Mouse (Mus musculus) brain, embryonic 14.5 days (tissue): Measurements from ENCODE around the gene Atp8b4.

ENCODE experiments used
- CTCF ChIP-seq: fragments of 200-500 bp; IDR thresholded peaks from 2 replicates; pipeline ENCODE4 v1.5.1; 2012; ENCODE audit warnings: inconsistent platforms, mild to moderate bottlenecking, moderate library complexity, borderline replicate concordance; ENCODE audit not compliant: insufficient read depth, insufficient read length; ENCODE audit errors: extremely low read depth
- POLR2A ChIP-seq: fragments of 200-500 bp; IDR thresholded peaks from 2 replicates; pipeline ENCODE4 v1.6.1; 2012; ENCODE audit warnings: mild to moderate bottlenecking, inconsistent platforms, borderline replicate concordance; ENCODE audit not compliant: poor library complexity, insufficient read depth, insufficient read length, severe bottlenecking; ENCODE audit errors: extremely low read depth

DNA sequence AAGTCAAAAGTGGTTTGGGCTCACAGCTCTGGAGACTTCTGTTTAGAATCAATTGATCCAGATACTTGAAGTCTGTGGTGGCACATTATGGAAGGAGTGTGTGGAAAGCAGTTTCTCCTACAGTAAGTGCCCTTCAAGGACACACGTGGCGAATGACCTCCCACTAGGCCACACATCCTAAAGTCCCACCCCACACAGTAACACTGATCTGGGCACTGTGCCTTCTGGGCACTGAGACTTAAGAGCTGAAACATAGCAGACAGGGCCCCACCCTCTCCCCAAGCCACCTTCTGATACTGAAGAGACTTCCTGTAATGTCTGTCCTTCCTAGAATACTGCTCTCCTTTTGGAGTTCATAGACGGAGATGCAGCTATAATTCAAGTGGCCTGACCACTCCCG, 84.5 kb downstream of the Atp8b4 start:
- TF ChIP-seq CTCF = no peak
- TF ChIP-seq POLR2A = no peak
